In the genomic region with DNA sequence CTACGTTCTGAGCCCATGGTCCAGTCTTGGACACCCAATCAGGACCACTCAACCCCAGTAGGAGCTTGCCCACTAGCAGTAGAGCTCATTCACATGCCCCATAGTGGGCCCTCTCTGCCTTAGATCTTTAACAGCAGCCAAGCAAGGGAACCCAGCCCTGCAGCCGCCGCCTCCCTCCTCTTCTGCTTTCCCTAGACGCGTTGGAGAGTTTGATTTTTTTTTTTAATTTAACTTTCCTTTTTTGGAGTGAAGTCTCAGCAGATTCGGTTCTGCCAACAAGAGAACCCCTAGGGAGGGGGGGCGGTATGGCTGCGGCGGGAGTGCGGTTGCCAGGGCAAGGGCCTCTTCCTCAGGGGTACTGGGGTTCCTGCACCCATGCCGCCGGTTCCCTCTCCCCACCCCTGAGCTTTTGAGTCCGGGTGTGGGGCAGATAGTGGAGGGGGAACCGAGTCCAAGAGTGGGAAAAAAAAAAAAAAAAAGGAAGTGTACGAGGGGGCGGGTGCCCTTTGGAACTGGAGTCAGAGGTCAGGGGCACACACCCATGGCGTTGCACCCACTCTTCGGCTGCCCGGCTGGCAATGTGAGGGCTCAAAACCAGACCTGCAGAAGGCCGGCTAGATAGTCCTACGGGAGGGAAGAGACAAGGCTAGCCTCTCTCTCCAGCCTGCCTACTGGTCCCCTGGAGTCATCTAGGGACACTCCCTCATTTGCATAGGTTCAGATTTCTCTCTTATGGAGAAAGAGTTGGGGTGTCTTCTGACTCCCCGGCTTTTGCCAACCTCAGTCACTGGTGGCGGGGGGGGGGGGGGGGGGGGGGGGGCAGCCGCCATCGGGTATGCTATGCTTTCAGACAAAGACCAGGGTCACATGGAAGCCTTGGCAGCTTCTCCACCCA, we compare ENCODE assay signal across 8 mouse cellular contexts. TPM values are rescaled to one million over a fixed set of nuclear protein-coding genes. Genes with fewer than 3 reads are reported as not detected.
DNase-seq lines count a peak whose midpoint lies in the region; ATAC-seq lines count a peak whose summit lies in the region.

No protein-coding gene starts in this region.

- peak overlapping the region; percentile 78 for H3K4me3 ChIP-seq in kidney, embryonic 14.5 days (ENCODE audit: low read length)
- H3K4me3 ChIP-seq in lung, embryonic 15.5 days, result peak overlapping the region; percentile 77

- H3K9ac ChIP-seq in kidney, embryonic 14.5 days (ENCODE audit: low read depth, low read length), result peak overlapping the region; percentile 19; the same call in 1 of the 2 replicates
- H3K9ac ChIP-seq in lung, embryonic 15.5 days, result peak overlapping the region; percentile 46

- 2% methylated on average over 23 of the region's 25 CpGs for WGBS in kidney, embryonic 14.5 days
- 6% methylated on average over 21 of the region's 25 CpGs for WGBS in lung, embryonic 15.5 days

- DNase-seq in kidney, adult 18-20 months, result peak; percentile 46
- no peak for DNase-seq in kidney, adult 11 months
- peak; percentile 71 for DNase-seq in NIH3T3 (ENCODE audit: low read depth)
- peak; percentile 54 to 77 for DNase-seq in frontal cortex, adult 2 months (ENCODE audit: extremely low spot score in 1 of 2, low spot score in 1 of 2)
- peak; percentile 71 to 74 for DNase-seq in right cerebral cortex, adult 2 months (ENCODE audit: low spot score in 2 of 2)
- no peak for DNase-seq in yolk sac, embryonic 10.5 days (ENCODE audit: low spot score)

- no peaks in the 10 kb centered on the region for H3K36me3 ChIP-seq in kidney, embryonic 14.5 days (ENCODE audit: control insufficient read depth, insufficient read depth, low read length)
- H3K36me3 ChIP-seq in lung, embryonic 15.5 days, result no peaks in the 10 kb centered on the region

- peaks cover 45% of the 10 kb centered on the region for H3K4me1 ChIP-seq in kidney, embryonic 14.5 days (ENCODE audit: control insufficient read depth, insufficient read depth, low read length)
- H3K4me1 ChIP-seq in lung, embryonic 15.5 days, result peaks cover 59% of the 10 kb centered on the region

- no peak for ATAC-seq in kidney, embryonic 14.5 days (ENCODE audit: low FRiP score, low TSS enrichment)
- peak; percentile 10 for ATAC-seq in lung, embryonic 15.5 days (ENCODE audit: borderline replicate concordance, extremely low read depth, low FRiP score, low TSS enrichment)

- H3K9me3 ChIP-seq in kidney, embryonic 14.5 days (ENCODE audit: control insufficient read depth, low read length), result no peaks in the 10 kb centered on the region
- H3K9me3 ChIP-seq in lung, embryonic 15.5 days, result no peaks in the 10 kb centered on the region

- H3K27ac ChIP-seq in kidney, embryonic 14.5 days (ENCODE audit: low read depth, low read length), result peak overlapping the region; percentile 74
- H3K27ac ChIP-seq in lung, embryonic 15.5 days, result peak overlapping the region; percentile 95

- peak overlapping the region; percentile 73 for H3K4me2 ChIP-seq in kidney, embryonic 14.5 days (replicated peaks; ENCODE audit: low read depth, low read length)
- peak overlapping the region; percentile 82 for H3K4me2 ChIP-seq in lung, embryonic 15.5 days

- H3K27me3 ChIP-seq in kidney, embryonic 14.5 days (ENCODE audit: control insufficient read depth, insufficient read depth, low read length), result no peaks in the 10 kb centered on the region
- no peaks in the 10 kb centered on the region for H3K27me3 ChIP-seq in lung, embryonic 15.5 days

RNA-seq across cellular contexts. Expression of a gene that starts 1.0 kb away (rescaled TPM):
- polyA plus RNA-seq in frontal cortex, adult 2 months (2012; rRNA removed), result 115 and 145 TPM in 2 replicates
- polyA plus RNA-seq in kidney, embryonic 14.5 days (2014; fragmentation: Nextera tagmentation; extraction: Ambion mirVana), result 34.6 and 35.0 TPM in 2 replicates
- 28.7 and 30.5 TPM in 2 replicates for polyA plus RNA-seq in lung, embryonic 15.5 days (2015; fragmentation: Nextera tagmentation; extraction: Ambion mirVana)

Comparison
In these comparisons a context has a peak if more than half of its experiments do, and no peak if none do; other contexts are left out.
1. DNase-seq: peak in kidney, adult 18-20 months (single experiment), NIH3T3 (single experiment), frontal cortex, adult 2 months (2 of 2) and right cerebral cortex, adult 2 months (2 of 2); none in kidney, adult 11 months (single experiment) and yolk sac, embryonic 10.5 days (single experiment).